Mouse (Mus musculus) hindbrain, embryonic 15.5 days (tissue): ENCODE data around the gene Pitpnm2. TPM values are rescaled to one million over a fixed set of nuclear protein-coding genes. Genes with fewer than 3 reads are reported as not detected.

Experiments used
- ATAC-seq: fragments of 200-750 bp; cut with Nextera tagmentation; 2 replicates; pipeline ENCODE4 v1.8.0; 2017; ENCODE audit warnings: low read depth, moderate number of reproducible peaks, moderate TSS enrichment; ENCODE audit not compliant: low FRiP score
- H3K27ac ChIP-seq: fragments of 300-500 bp; sonication (generic); replicated peaks from 2 replicates; pipeline ENCODE4 v1.5.1; 2015; ENCODE audit warnings: mild to moderate bottlenecking, inconsistent platforms
- H3K27me3 ChIP-seq: fragments of 300-500 bp; sonication (generic); 2 replicates; pipeline ENCODE4 v1.6.1; 2015; ENCODE audit warnings: control low read depth, inconsistent platforms
- H3K36me3 ChIP-seq: fragments of 300-500 bp; sonication (generic); 2 replicates; pipeline ENCODE4 v1.6.1; 2015; ENCODE audit warnings: control low read depth, inconsistent platforms
- H3K4me1 ChIP-seq: fragments of 300-500 bp; sonication (generic); replicated peaks from 2 replicates; pipeline ENCODE4 v1.6.1; 2015; ENCODE audit warnings: control low read depth, inconsistent platforms
- H3K4me2 ChIP-seq: fragments of 300-500 bp; sonication (generic); 2 replicates; pipeline ENCODE4 v1.6.1; 2015; ENCODE audit warnings: moderate library complexity, mild to moderate bottlenecking, inconsistent platforms
- H3K4me3 ChIP-seq: fragments of 300-500 bp; sonication (generic); 2 replicates; pipeline ENCODE4 v1.5.1; 2015; ENCODE audit warnings: mild to moderate bottlenecking, inconsistent platforms
- H3K9ac ChIP-seq: fragments of 300-500 bp; sonication (generic); 2 replicates; pipeline ENCODE4 v1.6.1; 2015; ENCODE audit warnings: inconsistent platforms
- H3K9me3 ChIP-seq: fragments of 300-500 bp; sonication (generic); 2 replicates; pipeline ENCODE4 v1.6.1; 2016; ENCODE audit warnings: control low read depth, inconsistent platforms
- WGBS: fragments of 180-500 bp; shearing (Covaris S2); methylation state at CpG from one replicate; pipeline ENCODE4 v1.1.7; 2015; 5-methylcytosine and 5-hydroxymethylcytosine counted together
- polyA plus RNA-seq: library from polyadenylated mRNA; unstranded; fragments of >200 nt; fragmentation: Nextera tagmentation; extraction: Ambion mirVana; gene quantifications from 2 replicates; pipeline ENCODE4 v1.2.1, GENCODE M21; 2015

Gene Pitpnm2
- polyA plus RNA-seq, 1 experiment from 2014 or later, result 10.8 TPM

DNA sequence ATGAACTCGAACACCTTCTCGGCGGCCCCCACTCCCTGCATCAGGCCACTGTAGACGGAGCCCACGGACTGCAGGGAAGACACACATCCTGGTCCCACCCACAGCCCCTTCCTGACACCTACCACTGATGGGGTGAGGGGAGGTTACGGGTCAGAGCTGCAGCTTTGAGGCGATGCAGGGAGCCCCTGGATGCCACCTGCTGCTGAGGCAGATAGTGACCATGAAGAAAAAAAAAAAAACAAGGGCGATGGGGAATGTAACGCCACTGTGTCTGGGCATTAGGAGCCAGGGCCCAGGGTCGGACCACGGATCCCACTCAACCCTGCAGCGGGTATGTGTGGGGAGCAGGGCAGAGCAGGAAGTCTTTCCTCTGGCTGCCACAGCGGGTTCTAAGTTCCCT is 172.3 kb downstream of the Pitpnm2 start:
- no peak overlapping the region for H3K27ac ChIP-seq
- no peak overlapping the region for H3K4me2 ChIP-seq
- no peak overlapping the region for H3K9ac ChIP-seq
- H3K4me1 ChIP-seq, result peaks cover 29% of the 10 kb centered on the region
- WGBS, result 86% methylated on average over 13 of the region's 13 CpGs
- no peak for ATAC-seq
- no peak overlapping the region for H3K4me3 ChIP-seq
- H3K36me3 ChIP-seq, result no peaks in the 10 kb centered on the region
- H3K9me3 ChIP-seq, result no peaks in the 10 kb centered on the region
- no peaks in the 10 kb centered on the region for H3K27me3 ChIP-seq

DNA sequence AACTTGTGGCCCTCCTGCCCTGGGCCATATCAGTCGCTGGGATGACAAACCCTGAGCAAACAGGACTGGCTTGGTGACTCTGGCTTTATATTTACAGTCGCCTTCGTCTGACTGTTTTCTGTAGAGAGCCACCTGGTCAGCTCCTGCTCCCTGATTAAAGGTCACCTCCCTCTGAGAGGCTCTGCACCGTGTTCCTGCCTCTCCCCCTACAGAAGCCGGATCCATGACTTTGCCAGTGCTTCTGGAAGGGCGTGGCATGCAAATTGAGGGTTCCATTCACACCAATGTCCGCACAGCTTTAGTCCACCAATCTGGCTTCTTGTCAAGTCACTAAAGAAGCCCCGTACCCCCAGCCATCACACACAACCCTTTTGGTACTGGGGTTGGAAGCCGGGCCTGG is 173.0 kb downstream of the Pitpnm2 start:
- H3K4me2 ChIP-seq, result no peak overlapping the region
- ATAC-seq, result no peak
- no peak overlapping the region for H3K27ac ChIP-seq
- H3K9ac ChIP-seq, result no peak overlapping the region
- no peaks in the 10 kb centered on the region for H3K27me3 ChIP-seq
- H3K36me3 ChIP-seq, result no peaks in the 10 kb centered on the region
- H3K9me3 ChIP-seq, result no peaks in the 10 kb centered on the region
- 54% methylated on average over 9 of the region's 9 CpGs for WGBS
- no peak overlapping the region for H3K4me3 ChIP-seq
- H3K4me1 ChIP-seq, result peaks cover 29% of the 10 kb centered on the region

DNA sequence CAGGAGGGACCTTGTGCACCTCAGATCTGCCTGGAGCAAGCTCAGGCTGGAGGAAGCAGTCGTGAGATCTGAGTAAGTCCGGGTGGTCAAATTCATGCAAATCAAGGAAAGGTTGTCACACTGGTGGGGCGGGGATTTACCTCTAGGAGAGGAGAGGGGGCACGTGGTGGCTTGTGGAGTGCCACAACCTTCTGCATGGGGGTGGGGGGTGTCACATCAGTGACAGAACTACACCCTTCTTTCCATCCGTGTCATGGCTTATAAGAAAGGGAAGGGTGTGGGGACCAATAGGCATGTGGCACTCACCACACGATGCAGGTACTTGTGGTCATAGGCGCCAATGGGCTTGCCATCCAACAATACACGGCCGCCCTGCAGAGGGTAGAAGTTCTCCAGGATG is 173.8 kb downstream of the Pitpnm2 start:
- H3K4me2 ChIP-seq, result no peak overlapping the region
- H3K4me3 ChIP-seq, result no peak overlapping the region
- no peak overlapping the region for H3K27ac ChIP-seq
- no peaks in the 10 kb centered on the region for H3K27me3 ChIP-seq
- no peak overlapping the region for H3K9ac ChIP-seq
- WGBS, result 77% methylated on average over 9 of the region's 9 CpGs
- peaks cover 29% of the 10 kb centered on the region for H3K4me1 ChIP-seq
- no peaks in the 10 kb centered on the region for H3K36me3 ChIP-seq
- ATAC-seq, result no peak
- no peaks in the 10 kb centered on the region for H3K9me3 ChIP-seq

DNA sequence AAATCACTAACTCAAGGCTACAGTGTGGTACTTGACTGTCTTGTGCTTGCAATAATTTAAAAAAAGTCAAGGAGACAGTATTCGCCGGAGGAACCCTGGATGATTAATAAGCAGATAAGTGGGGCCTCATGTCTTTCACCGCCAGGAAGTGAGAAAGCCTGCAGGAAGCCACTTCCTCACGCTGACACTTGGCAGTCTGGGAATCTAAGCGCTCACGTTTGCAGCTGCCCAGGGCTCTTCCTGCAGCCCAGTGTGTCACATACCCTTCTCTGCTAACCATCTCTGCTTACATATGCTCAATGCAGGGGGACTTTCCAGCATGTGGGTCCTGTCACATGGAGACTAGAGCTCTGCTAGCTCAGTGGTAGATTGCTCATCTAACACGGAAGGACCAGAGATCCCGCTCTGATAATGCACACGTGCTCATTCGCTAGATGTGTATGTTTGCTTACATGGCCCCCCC is 174.7 kb downstream of the Pitpnm2 start:
- Histone ChIP-seq H3K4me3 (no peak overlapping the region), H3K36me3 (no peaks in the 10 kb centered on the region), H3K9ac (no peak overlapping the region), H3K27me3 (no peaks in the 10 kb centered on the region), H3K4me2 (no peak overlapping the region), H3K27ac (no peak overlapping the region), H3K4me1 (peaks cover 29% of the 10 kb centered on the region), H3K9me3 (no peaks in the 10 kb centered on the region)
- ATAC-seq, result no peak
- WGBS, result 52% methylated on average over 10 of the region's 10 CpGs

DNA sequence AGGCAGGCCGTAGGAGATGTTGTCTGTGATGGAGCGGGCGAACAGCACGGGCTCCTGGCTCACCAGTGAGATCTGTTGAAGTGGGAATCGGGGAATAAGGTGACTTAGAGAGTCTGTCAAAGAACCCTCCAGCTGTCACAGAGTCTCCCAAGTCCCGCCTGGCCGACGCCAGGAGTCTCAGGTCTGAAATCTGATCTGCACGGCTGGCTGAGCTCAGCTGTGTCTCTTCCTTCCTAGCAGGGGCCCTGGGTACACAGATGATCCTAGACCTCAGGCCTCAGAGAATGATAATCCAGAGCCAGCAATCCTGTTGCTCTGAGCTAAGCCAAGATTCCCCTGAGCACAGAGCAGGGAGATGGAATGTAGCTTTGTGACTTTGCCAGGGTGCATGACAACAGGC is 175.9 kb downstream of the Pitpnm2 start:
- Histone ChIP-seq H3K9ac (no peak overlapping the region), H3K27me3 (no peaks in the 10 kb centered on the region), H3K9me3 (no peaks in the 10 kb centered on the region), H3K4me3 (no peak overlapping the region), H3K4me2 (no peak overlapping the region), H3K36me3 (no peaks in the 10 kb centered on the region), H3K4me1 (peaks cover 21% of the 10 kb centered on the region), H3K27ac (no peak overlapping the region)
- WGBS, result 55% methylated on average over 9 of the region's 9 CpGs
- ATAC-seq, result no peak

DNA sequence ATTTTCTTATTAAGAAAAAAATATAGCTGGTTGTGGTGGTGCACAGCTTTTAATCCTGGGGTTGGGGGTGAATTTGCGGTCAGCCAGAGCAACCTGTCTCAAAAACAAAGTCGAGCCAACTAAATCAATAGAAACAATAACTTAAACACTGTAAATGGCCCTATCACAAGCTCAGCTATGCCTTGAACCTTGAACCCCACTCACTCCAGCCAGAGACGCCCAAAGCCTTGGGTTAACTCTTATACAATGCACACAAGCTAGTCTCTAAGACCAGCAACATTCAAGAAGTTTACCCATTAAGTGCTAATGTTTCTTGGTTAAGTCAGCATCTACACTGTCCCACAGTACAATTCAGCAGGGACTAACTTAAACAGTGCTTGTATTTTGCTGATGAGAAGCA is 179.9 kb downstream of the Pitpnm2 start:
- H3K4me1 ChIP-seq, result peaks cover 8% of the 10 kb centered on the region
- H3K36me3 ChIP-seq, result no peaks in the 10 kb centered on the region
- ATAC-seq, result no peak
- 89% methylated on average over 3 of the region's 3 CpGs for WGBS
- H3K27ac ChIP-seq, result no peak overlapping the region
- H3K27me3 ChIP-seq, result no peaks in the 10 kb centered on the region
- no peak overlapping the region for H3K4me2 ChIP-seq
- H3K4me3 ChIP-seq, result no peak overlapping the region
- H3K9ac ChIP-seq, result no peak overlapping the region
- H3K9me3 ChIP-seq, result no peaks in the 10 kb centered on the region

Other genes with a start within 250 kb of the Pitpnm2 start
- 75.5 and 82.4 TPM in 2 replicates for gene Vps37b, start 217.5 kb downstream of the Pitpnm2 start, polyA plus RNA-seq
- gene Abcb9, start 154.0 kb downstream of the Pitpnm2 start, polyA plus RNA-seq, result 21.5 and 23.5 TPM in 2 replicates
- gene Ogfod2, start 137.5 kb downstream of the Pitpnm2 start, polyA plus RNA-seq, result 36.9 and 37.5 TPM in 2 replicates
- gene Arl6ip4, start 133.7 kb downstream of the Pitpnm2 start, polyA plus RNA-seq, result 78.4 and 81.6 TPM in 2 replicates
- 10.8 and 11.4 TPM in 2 replicates for gene Mphosph9, start 78.2 kb upstream of the Pitpnm2 start, polyA plus RNA-seq
- 15.4 and 16.2 TPM in 2 replicates for gene 2810006K23Rik, start 78.3 kb upstream of the Pitpnm2 start, polyA plus RNA-seq
- 144 and 145 TPM in 2 replicates for gene Cdk2ap1, start 113.3 kb upstream of the Pitpnm2 start, polyA plus RNA-seq
- 84.9 and 93.0 TPM in 2 replicates for gene Sbno1, start 176.2 kb upstream of the Pitpnm2 start, polyA plus RNA-seq
- gene Kmt5a, start 190.2 kb upstream of the Pitpnm2 start, polyA plus RNA-seq, result 42.0 and 49.3 TPM in 2 replicates
- 28.8 and 29.1 TPM in 2 replicates for gene Rilpl2, start 228.6 kb upstream of the Pitpnm2 start, polyA plus RNA-seq
- 20.3 and 22.1 TPM in 2 replicates for gene Snrnp35, start 233.4 kb upstream of the Pitpnm2 start, polyA plus RNA-seq